Mouse (Mus musculus) lung, postnatal 25 days (tissue): ENCODE data around the gene Wbp4.
"Not testable (repeated sequence)": the region's sequence is repeated elsewhere in the genome, so short reads cannot be mapped to it uniquely, and the experiment has no call there.

Source experiments
- DNase-seq: peaks from one replicate; pipeline ENCODE4 v3.0.0; 2022; ENCODE audit warnings: low spot score

Wbp4 gene

GRCm38 (mm10) chr14:79451681-79452590 lies 29.4 kb downstream of the Wbp4 start, which contains the start of gene Kbtbd6:
Gene Kbtbd6 (plus strand): TSS chr14:79451835.
- peak; percentile 80 for DNase-seq

GRCm38 (mm10) chr14:79445055-79445620 lies 36.2 kb downstream of the Wbp4 start:
- DNase-seq: no peak

- DNase-seq: no peak
These were observed 36.7 kb downstream of the Wbp4 start for GRCm38 (mm10) chr14:79444601-79445000.

GRCm38 (mm10) chr14:79441441-79441840 lies 39.9 kb downstream of the Wbp4 start:
- DNase-seq: peak; percentile 9

GRCm38 (mm10) chr14:79440655-79441054 lies 40.7 kb downstream of the Wbp4 start:
- no peak for DNase-seq

GRCm38 (mm10) chr14:79434068-79434467 lies 47.3 kb downstream of the Wbp4 start:
- no peak for DNase-seq

- not testable (repeated sequence) for DNase-seq
These were observed 54.5 kb downstream of the Wbp4 start for GRCm38 (mm10) chr14:79426730-79427365.

GRCm38 (mm10) chr14:79425979-79426729 lies 55.2 kb downstream of the Wbp4 start, which contains the start of gene Kbtbd7:
Gene Kbtbd7 (plus strand): TSS chr14:79426511.
- peak; percentile 97 for DNase-seq

- no peak for DNase-seq
These were observed 61.1 kb downstream of the Wbp4 start for GRCm38 (mm10) chr14:79420083-79420685.

GRCm38 (mm10) chr14:79413121-79413520 lies 68.2 kb downstream of the Wbp4 start:
- DNase-seq: no peak

- DNase-seq: no peak
These were observed 70.7 kb downstream of the Wbp4 start for GRCm38 (mm10) chr14:79410662-79411061.
